Mouse (Mus musculus): ENCODE results near the gene Vax2. TPM values are rescaled to one million over a fixed set of nuclear protein-coding genes. Genes with fewer than 3 reads are reported as not detected.

The Vax2 gene
- polyA plus RNA-seq, 2 experiments, result not detected

- DNase-seq (ENCODE audit: low read depth in 3 of 3, low spot score in 3 of 3) (peak in 2 of 3 experiments; percentile 37 to 41), ATAC-seq (ENCODE audit: insufficient read depth) (no peak)
- Histone ChIP-seq H3K9ac (replicated peaks) (no peak overlapping the region), H3K4me2 (ENCODE audit: low read depth) (no peak overlapping the region), H3K27me3 (ENCODE audit: control insufficient read depth, insufficient read depth, low read length) (no peaks in the 10 kb centered on the region), H3K36me3 (replicated peaks; ENCODE audit: control insufficient read depth, insufficient read depth, low read depth) (no peaks in the 10 kb centered on the region), H3K9me3 (ENCODE audit: control insufficient read depth, low read length) (no peaks in the 10 kb centered on the region), H3K4me1 (replicated peaks; ENCODE audit: control insufficient read depth in 2 of 2, insufficient read depth in 2 of 2, low read length in 1 of 2) (peaks cover 0 to 7% of the 10 kb centered on the region in 2 experiments; a peak in 2 of 4 replicates), H3K4me3 (ENCODE audit: insufficient read depth in 1 of 2, low read depth in 2 of 2, low read length in 2 of 2) (no peak overlapping the region), H3K27ac (no peak overlapping the region)
- peak; percentile 90 for TF ChIP-seq CTCF (IDR thresholded peaks at IDR 0.05; ENCODE audit: low read depth)
- no peak for TF ChIP-seq EP300 (IDR thresholded peaks at IDR 0.05; ENCODE audit: low read depth)
- 5% methylated on average over 5 of the region's 5 CpGs for WGBS (ENCODE audit: insufficient replicate concordance)
These were observed 68.0 kb downstream of the Vax2 start for GRCm38 (mm10) chr6:83779026-83779425.

GRCm38 (mm10) chr6:83786426-83786825 is 75.4 kb downstream of the Vax2 start:
- ATAC-seq (ENCODE audit: insufficient read depth) (no peak), DNase-seq (ENCODE audit: low read depth in 3 of 3, low spot score in 3 of 3) (no peak)
- H3K4me2 ChIP-seq (ENCODE audit: low read depth), result no peak overlapping the region
- H3K9ac ChIP-seq (replicated peaks), result no peak overlapping the region
- H3K36me3 ChIP-seq (replicated peaks; ENCODE audit: control insufficient read depth, insufficient read depth, low read depth), result no peaks in the 10 kb centered on the region
- WGBS (ENCODE audit: insufficient replicate concordance), result 49% methylated on average over 3 of the region's 3 CpGs
- H3K4me3 ChIP-seq (ENCODE audit: insufficient read depth in 1 of 2, low read depth in 2 of 2, low read length in 2 of 2), result no peak overlapping the region
- TF ChIP-seq CTCF (IDR thresholded peaks at IDR 0.05; ENCODE audit: low read depth) (no peak), EP300 (IDR thresholded peaks at IDR 0.05; ENCODE audit: low read depth) (no peak)
- H3K27me3 ChIP-seq (ENCODE audit: control insufficient read depth, insufficient read depth, low read length), result no peaks in the 10 kb centered on the region
- no peak overlapping the region for H3K27ac ChIP-seq
- H3K9me3 ChIP-seq (ENCODE audit: control insufficient read depth, low read length), result no peaks in the 10 kb centered on the region
- H3K4me1 ChIP-seq (replicated peaks; ENCODE audit: control insufficient read depth in 2 of 2, insufficient read depth in 2 of 2, low read length in 1 of 2), result peaks cover 0 to 1% of the 10 kb centered on the region in 2 experiments; a peak in 1 of 4 replicates

Other genes with a start within 250 kb of the Vax2 start
- gene Dguok, start 204.3 kb upstream of the Vax2 start, polyA plus RNA-seq (2012; rRNA removed), result 14.6 and 16.8 TPM in 2 replicates
- 21.6 and 27.2 TPM in 2 replicates for gene Dguok, start 204.3 kb upstream of the Vax2 start, polyA plus RNA-seq (2014; fragmentation: Nextera tagmentation; extraction: Ambion mirVana)
- gene Actg2, start 175.0 kb upstream of the Vax2 start, polyA plus RNA-seq (2012; rRNA removed), result 2.3 and 2.7 TPM in 2 replicates
- gene Actg2, start 175.0 kb upstream of the Vax2 start, polyA plus RNA-seq (2014; fragmentation: Nextera tagmentation; extraction: Ambion mirVana), result 1.4 and 2.4 TPM in 2 replicates
- gene Stambp, start 138.5 kb upstream of the Vax2 start, polyA plus RNA-seq (2012; rRNA removed), result 5.1 and 6.2 TPM in 2 replicates
- gene Stambp, start 138.5 kb upstream of the Vax2 start, polyA plus RNA-seq (2014; fragmentation: Nextera tagmentation; extraction: Ambion mirVana), result 9.9 and 10.1 TPM in 2 replicates
- 3.3 and 3.9 TPM in 2 replicates for gene Clec4f, start 55.1 kb upstream of the Vax2 start, polyA plus RNA-seq (2012; rRNA removed)
- 4.1 and 5.3 TPM in 2 replicates for gene Clec4f, start 55.1 kb upstream of the Vax2 start, polyA plus RNA-seq (2014; fragmentation: Nextera tagmentation; extraction: Ambion mirVana)
- gene Cd207, start 33.4 kb upstream of the Vax2 start, polyA plus RNA-seq (2012; rRNA removed), result 0.08 and 0.17 TPM in 2 replicates
- gene Cd207, start 33.4 kb upstream of the Vax2 start, polyA plus RNA-seq (2014; fragmentation: Nextera tagmentation; extraction: Ambion mirVana), result 0.33 and 0.53 TPM in 2 replicates
- gene Atp6v1b1, start 31.7 kb downstream of the Vax2 start, polyA plus RNA-seq (2012; rRNA removed), result 0.02 TPM in 1 of 2 replicates, not detected in the other
- gene Atp6v1b1, start 31.7 kb downstream of the Vax2 start, polyA plus RNA-seq (2014; fragmentation: Nextera tagmentation; extraction: Ambion mirVana), result not detected in 2 replicates
- gene Ankrd53, start 51.4 kb downstream of the Vax2 start, polyA plus RNA-seq (2012; rRNA removed), result not detected in 2 replicates
- gene Ankrd53, start 51.4 kb downstream of the Vax2 start, polyA plus RNA-seq (2014; fragmentation: Nextera tagmentation; extraction: Ambion mirVana), result 0.08 TPM in 1 of 2 replicates, not detected in the other
- 21.6 and 26.5 TPM in 2 replicates for gene Tex261, start 64.5 kb downstream of the Vax2 start, polyA plus RNA-seq (2012; rRNA removed)
- gene Tex261, start 64.5 kb downstream of the Vax2 start, polyA plus RNA-seq (2014; fragmentation: Nextera tagmentation; extraction: Ambion mirVana), result 42.6 and 44.2 TPM in 2 replicates
- gene Nagk, start 83.7 kb downstream of the Vax2 start, polyA plus RNA-seq (2012; rRNA removed), result 5.4 and 6.0 TPM in 2 replicates
- 13.9 and 15.6 TPM in 2 replicates for gene Nagk, start 83.7 kb downstream of the Vax2 start, polyA plus RNA-seq (2014; fragmentation: Nextera tagmentation; extraction: Ambion mirVana)
- gene Paip2b, start 120.5 kb downstream of the Vax2 start, polyA plus RNA-seq (2012; rRNA removed), result 4.0 and 5.6 TPM in 2 replicates
- gene Paip2b, start 120.5 kb downstream of the Vax2 start, polyA plus RNA-seq (2014; fragmentation: Nextera tagmentation; extraction: Ambion mirVana), result 2.5 and 3.5 TPM in 2 replicates
- 7.4 and 14.0 TPM in 2 replicates for gene Zfp638, start 155.8 kb downstream of the Vax2 start, polyA plus RNA-seq (2012; rRNA removed)
- 18.6 and 19.3 TPM in 2 replicates for gene Zfp638, start 155.8 kb downstream of the Vax2 start, polyA plus RNA-seq (2014; fragmentation: Nextera tagmentation; extraction: Ambion mirVana)